Mouse (Mus musculus) neutrophil, adult 5-6 weeks (primary cell): ENCODE data around the gene Fto. TPM values are rescaled to one million over a fixed set of nuclear protein-coding genes. Genes with fewer than 3 reads are reported as not detected.

Experiments used
- ATAC-seq: fragments of 151-379, 151-347 bp; 2 replicates; pipeline ENCODE4 v1.8.0; 2017; ENCODE audit warnings: mild to moderate bottlenecking, moderate TSS enrichment; ENCODE audit not compliant: insufficient number of reproducible peaks, poor library complexity, low FRiP score, severe bottlenecking; ENCODE audit errors: extremely low read depth
- total RNA-seq: library from RNA; stranded (forward); fragments of 200-1000 nt; gene quantifications from 2 replicates; pipeline ENCODE4 v1.2.3, GENCODE M21; 2017

The Fto gene
- total RNA-seq, 1 experiment from 2014 or later, result 33.1 TPM

DNA sequence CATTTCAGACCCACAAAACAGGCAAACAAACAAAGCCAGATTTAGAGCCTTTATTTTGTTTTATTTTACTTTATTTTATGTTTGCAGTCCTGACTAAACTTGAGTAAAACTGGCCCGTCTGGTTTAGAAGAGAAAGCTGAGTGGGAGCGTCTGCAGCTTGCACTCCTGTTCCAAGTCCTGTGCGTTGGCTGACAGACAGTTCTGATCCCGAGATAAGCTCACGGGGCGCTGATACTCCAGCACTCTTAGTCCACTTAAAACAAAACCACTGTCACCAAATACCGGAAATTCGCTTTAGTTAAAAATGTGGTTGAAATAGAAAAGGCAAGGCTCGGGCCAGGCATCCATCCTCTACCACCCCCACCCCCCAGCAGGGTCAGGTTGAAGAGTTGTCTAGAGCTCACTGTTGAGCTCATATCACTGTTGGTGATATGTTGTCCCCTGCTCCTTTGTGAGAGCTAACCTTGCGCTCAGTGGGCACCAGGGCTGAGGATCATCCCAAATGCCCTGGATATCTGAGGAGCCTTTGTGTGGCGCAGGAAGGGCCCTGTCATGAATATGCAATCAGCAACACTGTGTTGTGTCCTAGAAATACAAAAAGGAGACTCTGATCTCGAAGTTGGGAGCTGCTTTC lies 252.7 kb downstream of the Fto start:
- no peak for ATAC-seq

DNA sequence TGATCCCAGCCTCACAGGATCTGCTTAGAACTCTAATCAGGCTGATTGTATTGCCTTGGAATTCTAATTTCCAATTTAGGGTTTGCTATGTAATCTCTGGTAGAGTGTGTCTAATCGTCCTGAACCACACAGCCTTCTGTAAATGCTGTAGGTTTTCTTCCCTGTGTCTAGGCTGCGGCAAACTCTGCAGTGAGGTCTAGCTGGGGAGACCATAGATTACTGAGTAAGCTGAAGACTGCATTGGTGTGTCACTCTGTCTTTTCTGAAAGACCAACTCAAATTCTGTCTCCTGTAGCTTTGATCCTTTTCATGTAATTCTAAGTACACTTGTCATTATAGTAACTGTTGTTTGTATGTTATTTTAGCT lies 253.2 kb downstream of the Fto start:
- ATAC-seq, result no peak

DNA sequence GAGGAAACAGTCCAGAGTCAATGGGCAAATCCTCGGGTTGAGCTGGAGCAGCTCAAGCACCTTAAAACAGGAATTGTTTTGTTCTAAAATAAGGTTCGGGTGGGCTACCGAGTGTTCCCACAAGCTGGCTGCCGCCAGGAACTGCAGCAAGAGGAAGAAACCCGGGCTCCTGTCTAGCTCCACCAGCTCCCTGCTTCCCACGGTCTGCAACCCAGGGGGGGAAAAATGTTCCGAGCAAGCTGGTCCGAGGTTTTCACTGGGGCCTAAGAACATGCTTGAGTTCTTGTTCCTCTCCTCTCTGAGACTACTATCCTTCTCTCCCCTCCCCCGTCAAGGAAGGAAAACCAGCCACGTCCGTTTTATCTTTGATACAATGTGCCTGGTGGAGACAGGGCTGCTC lies 256.5 kb downstream of the Fto start:
- ATAC-seq, result no peak

DNA sequence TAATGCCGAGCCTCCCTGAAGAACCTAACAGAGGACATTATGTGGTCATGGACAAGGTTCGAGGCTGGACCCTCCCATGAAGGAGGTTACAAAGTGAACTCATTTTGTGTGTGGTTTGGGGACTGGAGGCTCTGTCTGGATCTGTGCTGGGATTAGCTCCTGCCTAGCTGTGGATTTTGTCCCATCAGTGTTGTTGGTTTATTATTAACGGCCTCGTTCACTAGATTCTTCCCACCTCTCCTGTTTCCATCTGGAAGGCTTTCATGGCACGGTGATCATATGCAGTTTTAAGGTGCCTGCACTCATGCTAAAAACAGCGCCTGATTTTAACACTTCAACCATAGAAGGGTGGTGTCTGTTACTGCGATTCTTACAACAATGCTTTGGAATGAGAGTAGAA lies 257.5 kb downstream of the Fto start:
- no peak for ATAC-seq

DNA sequence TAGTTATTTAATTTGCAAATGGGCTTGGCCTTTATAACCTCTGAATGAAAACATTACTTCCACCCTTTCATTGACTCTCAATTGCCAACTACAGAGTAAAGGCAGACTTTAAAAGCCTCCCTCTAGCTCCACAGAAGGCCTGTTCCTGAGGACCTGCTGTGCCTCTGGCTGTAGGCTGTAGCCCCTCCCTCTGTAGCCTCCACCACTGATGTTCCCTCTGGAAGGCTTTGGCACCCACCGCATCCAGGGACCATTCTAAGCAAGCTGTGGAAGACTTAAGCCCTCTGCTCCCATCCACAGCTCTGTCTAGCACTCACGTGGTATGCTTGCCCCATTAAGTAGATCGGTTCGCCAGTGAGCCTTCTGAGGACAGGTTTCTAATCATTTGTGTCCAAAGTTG lies 258.7 kb downstream of the Fto start:
- ATAC-seq, result no peak

DNA sequence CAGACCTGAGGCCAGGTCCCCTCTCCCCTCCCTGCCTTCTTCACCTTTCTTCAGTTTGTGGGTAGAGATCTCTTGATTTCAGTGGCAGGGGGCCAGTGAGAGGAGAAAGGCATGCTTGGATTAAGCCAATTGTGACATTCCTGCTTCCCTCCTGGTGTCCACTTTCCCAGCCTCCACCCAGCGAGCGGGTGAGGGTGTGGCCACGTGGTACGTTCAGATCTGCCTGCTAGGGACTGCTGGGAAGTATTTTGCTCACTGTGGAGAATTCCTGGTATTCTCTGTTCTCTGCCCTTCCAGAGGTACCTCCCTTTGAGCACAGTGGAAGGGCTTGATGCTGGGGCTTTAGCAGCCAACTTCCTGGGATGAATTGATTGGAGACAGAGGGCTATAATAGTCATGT lies 259.3 kb downstream of the Fto start:
- no peak for ATAC-seq

DNA sequence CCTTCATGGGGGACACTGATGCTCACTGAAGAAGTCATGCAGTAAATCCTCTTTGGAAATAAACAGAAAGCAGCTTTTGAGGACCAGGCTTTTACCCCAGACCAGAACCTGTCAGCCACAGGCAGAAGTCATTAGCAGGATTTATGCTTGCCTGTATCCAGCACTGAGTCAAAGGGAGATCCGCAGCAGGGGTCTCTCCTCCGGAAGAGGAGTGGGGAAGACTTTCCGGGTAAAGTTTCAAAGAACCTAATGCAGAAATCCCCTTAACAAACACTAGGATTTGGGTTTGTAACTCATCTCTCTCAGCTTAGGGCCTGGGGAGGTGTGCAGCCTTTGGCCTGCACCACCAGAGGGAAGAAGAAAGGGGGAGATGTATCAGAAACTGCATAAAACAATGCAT lies 262.3 kb downstream of the Fto start:
- no peak for ATAC-seq

DNA sequence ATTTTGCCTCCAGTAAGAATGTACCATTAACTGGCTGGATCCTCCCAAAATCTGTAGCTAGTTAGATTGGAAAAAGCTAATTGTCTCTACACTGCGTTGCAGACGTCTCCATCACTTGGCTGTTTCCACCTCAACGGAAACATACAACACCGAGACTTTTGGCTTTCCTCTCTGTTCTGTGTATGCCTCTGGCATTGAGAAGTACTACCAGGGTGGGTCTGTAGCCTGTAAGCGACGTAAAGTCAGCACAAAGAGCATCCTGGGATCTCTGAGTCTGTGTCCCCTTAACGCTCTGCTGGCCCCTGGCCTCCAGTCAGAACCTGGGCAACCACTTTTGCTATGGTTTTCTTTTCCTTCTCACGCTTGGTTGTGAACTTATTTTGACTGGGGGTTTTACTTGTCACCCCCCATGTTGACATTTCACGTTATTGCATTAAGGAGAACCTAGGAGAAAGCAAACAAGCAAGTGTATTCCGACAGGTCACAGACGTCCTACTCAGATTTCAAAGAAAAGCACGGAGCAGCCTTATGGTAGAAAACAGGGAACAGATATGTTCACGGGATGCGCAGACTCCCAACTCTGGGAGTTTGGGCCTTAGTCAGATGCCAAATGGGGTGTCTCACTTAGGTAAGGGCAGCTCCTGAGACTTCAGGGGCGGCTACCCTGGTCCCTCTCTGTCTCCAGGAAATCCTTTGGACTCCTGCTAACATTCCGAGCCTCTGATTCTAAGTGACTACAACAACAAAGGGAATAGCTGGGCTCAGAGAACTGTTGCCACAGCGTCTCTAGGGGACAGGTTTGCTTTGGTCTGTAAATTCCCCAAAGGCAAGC lies 263.0 kb downstream of the Fto start:
- ATAC-seq, result no peak

DNA sequence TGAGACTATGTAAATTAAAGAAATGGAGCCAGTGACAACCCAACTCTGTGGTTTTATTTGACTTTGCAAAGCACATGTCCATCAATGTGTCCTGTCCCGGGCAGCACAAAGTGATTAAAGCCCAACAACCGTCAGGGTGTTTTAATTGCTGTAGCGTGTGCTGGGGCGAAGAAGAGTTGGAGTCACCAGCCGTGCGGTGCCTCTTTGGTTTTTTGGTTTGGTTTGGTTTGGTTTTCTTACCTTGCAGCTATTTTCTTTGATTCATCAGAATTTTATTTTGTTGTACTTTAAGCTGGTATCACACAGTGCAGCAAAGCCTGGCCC lies 263.6 kb downstream of the Fto start:
- ATAC-seq, result no peak

DNA sequence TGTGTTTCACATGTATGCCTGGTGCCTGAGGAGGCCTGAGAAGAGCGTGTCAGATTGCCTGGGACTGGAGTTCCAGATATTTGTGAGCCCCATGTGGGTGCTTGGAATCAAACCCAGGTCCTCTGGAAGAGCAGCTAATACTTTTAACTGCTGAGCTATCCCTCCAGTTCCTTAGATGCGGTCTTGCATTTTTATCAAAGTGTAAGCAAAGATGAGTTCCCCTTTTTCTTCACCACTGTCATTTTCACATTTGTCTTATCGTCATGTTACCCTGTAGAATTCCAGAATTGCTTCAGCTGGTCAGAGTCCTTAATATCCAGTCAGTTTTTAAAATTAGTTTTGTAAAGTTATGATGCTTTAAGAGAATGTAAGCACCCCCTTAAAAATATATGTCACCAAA lies 264.3 kb downstream of the Fto start:
- ATAC-seq, result no peak

DNA sequence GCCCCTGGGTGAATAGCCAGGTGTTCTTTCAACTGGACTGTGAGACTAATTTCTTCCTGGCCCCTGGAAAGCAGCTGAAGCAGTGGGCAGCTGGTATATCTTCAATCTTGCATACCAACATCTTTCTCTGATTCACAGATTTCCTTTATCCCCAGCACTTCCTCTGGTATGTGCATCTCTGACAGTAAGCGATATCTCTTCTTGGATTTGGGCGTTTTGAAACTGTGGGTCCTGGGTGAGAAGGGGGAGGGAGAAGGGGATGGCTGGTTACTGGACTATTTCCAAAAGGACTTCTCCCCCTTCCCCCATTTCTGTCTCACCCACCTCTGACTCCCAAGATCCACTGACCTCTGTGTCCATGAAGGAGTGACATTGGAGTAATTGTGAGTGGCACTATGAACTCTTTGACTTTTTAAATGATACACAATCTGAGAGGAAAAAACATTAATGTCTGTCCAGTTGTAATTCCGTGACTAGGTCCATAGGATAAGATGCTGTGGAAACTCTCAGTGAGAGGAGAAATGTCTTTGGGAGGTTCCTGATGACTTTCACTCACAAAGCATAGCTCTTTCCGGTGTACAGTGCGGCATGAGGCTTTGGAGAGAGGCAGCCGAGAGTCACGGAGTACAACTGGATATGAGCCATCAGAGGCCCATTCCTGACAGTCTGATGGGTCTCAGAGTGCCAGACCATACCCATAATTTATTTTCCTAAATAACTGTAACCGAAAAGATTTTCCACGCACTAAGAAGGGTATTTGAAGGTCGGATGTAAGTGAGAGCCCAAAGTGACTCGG lies 271.5 kb downstream of the Fto start:
- no peak for ATAC-seq

DNA sequence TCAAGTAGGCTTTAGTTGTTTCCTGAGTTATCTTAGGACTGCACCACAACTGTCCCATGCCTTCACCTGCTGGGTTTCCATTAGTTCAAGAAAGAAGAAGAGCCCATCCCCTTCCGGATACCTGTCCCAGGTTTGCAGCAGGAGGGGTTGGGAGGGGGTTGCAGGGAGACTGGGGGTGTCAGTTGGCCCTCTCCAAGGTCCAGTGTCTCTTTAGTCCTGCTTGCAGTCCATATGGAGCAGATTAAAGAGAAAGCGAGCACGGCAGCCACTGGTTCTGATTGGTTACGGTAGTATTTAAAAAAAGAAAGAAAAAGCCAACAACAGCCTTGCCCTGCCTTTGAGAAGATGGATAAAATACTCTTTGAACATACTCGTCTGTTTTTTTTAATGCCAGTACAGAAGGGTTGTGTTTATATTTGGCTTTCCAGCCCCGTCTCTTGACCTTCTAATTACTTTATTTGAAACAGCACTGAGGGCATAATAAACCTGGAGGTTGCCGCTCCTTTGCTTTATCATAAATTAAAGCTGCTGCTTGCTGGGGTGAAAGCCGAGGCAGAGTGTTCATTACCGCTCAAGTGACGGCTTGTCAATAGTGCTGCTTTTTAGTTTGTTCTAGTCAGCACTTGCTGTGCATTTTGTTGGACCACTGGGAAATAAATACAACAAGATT lies 279.2 kb downstream of the Fto start:
- no peak for ATAC-seq

DNA sequence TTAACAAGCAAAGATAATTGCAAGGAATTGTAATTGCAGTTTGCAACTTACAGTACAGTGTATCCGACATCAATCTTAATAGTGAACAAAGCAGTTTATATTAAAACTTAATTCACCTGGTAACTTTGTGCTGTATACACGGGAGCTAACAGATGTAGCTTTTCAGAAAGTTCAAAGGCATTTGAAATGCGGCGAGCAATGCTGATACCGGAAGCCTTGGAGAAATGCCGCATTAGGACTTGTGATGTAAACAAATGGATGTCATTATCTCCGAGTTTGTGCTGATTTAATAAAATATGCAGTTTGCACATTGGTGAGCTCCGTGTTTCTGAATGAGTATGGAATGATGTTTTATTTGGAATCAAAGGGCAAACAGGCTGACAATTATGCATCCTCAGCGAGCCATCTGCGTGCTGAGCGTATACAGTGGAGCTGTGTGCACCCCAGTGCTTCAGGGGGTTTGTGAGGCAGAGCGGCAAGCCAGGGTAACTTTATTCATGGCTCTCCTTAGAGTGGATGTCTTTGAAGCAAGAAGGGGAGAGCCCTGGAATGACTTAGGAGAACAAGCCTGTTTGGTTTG lies 280.0 kb downstream of the Fto start:
- ATAC-seq, result no peak

DNA sequence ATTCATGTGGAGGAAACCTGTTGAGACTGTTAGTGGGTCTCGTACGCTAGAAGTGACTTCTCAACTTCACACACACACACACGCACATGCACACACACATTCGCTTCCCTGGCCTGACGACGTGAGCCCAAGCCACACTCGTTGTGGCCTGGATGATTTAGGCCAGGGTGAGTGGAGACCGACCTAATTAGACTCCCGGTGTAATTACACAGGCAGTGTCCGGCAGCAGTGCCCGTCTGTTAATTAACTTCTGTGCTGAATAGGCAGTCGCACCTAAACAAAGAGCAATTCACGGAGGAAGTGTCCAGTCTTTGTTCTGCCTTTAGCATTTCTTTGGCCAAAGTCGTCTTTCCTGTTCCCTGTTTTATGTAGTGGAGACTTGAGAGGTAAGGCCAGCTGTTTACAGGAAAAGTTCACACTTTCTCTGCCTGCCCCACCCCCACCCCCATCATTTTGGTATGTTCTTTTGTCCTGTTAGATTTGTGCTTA lies 286.1 kb downstream of the Fto start:
- no peak for ATAC-seq

DNA sequence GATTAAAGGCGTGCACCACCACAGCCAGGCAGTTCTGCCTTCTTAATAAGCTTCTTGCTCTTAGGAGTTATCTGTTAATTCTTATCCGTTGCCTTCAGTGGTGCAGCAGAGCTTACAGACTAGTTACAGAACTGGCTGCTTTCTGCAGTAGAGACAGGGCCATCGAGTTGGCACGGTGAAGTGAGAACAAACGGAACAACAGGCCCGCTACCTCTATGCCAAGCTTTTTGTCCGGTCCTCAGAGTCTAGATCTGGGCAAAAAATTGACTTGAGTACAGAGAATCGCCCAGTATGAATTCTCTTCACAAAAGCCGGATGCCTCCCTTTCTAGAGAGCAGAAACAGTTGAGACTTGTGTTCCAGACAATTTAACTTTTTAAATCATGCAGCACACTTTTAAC lies 290.4 kb downstream of the Fto start:
- ATAC-seq, result no peak

DNA sequence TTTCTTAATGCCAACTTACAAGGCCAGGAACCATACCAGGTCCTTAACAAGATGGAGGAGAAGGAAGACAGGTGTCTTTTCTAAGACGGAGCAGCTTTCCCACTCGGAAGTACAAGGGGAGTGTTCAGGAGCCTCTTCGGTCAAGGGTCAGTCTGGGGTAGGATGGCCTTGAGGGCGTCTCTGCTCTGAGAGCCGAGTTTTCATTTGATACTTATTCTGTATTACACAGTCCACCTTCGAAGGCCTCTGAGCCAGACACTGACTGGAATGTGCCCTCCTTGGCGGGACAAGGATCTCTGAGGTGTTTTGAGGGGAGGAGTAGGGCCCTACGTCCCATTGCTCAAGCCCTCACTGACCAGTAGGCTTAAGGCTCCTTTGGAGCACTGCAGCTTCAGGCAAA lies 292.6 kb downstream of the Fto start:
- no peak for ATAC-seq

DNA sequence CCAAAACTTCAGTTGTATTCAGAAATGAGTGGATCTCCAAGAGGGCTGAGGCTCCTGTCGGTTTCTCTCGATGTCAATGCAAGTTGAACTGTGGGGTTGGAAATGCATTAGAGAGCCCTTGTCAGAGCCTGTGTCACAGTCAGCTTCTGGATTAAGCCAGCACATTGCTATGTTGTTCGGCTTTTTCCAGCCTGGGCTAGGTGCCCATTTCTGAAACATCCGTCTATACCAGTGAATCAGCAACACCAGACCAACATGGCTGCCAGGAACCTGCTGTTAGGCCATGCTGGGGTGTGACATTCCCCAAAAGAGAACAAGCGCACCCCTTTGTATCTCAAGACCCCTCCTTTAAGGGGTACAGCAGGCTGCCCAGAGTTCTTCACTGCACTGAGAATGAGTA lies 293.8 kb downstream of the Fto start:
- no peak for ATAC-seq

DNA sequence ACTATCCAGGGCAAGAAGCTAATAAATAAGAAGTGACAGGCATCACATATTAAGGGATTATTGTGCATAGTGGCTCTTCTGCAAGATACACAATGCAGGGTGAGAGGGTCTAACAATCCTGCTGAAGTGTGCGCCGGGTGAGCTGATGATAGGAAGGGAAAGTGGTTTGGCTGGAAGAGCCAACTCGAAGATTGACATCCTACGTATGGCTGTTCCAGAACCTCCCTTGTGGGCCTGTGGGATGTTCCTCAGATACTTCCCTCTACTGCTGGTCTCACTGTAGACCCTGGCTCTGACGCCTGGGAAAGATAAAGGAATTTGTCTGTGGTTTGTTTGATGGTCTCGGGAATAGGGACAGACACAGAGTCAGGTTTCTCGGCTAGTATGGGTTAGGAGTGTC lies 297.9 kb downstream of the Fto start:
- no peak for ATAC-seq

DNA sequence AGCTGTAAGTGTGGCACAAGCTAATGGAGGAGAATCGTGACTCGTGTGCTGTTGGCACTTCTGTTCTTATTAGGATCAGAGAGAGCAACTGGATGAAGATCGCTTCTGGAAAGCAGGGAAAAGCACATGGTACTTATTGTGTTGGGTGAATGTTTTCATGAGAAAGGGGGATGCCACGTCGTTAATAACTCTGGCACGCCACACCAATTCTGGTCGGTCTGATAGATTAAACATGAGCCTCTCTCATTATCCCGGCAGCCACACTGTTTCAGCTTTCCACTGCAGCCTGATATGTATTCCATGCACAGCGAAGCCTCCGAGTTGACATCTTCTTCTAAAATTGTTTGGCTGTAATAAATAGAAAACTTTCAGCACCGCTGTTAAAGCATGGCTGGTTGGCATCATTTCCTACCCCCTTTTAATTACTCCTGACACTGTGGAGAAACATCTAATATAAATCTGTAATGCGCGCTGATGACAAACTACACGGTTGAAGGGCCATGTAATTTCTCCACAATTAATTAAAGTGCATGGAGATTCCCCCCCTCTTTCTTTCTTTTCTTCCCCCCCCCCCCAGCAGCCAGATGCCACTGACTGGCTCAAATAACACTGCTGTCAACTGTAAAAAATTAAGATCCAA lies 298.5 kb downstream of the Fto start:
- no peak for ATAC-seq
